Mouse (Mus musculus): Measurements from ENCODE around the gene Nav3.
A peak's percentile ranks its signal among the peaks of the same experiment; 100 is the strongest.

Gene Nav3

DNA sequence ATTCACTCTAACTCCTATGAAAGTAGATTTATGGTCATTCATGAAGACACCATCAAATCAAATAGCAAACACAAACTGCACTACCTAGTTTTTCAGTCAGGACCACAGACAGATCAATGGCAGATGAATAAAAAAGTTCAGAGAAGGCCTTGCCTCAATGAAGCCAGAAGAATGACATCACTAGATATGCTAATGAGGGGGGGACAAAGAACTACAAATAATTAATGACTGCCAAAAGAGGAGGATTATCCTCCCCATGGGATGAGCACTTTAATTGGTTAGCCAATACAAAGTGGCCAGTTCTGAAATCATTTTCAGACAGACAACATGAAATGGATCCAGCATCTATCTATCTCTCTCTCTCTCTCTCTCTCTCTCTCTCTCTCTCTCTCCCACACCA, 652.6 kb downstream of the Nav3 start:
- DNase-seq (ENCODE audit: low spot score) = no peak

DNA sequence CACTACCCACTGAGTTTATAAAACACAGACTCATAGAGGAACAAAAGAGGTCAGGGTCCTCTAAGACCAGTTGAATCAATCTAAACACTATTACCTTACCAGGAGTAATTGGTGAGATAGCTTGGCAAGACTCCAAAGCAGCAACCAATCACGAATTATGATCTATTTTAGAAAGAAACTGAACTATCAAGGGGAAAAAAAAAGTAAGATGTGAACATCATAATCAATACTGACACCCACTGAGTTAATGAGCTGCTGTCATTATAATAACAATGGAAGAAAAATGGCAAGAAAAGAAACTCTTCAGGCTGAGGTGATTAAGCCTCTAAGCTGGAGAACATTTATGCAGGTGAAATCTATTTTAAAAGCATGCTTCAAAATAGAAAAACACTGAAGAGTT, 653.8 kb downstream of the Nav3 start:
- no peak for DNase-seq (ENCODE audit: low spot score)

DNA sequence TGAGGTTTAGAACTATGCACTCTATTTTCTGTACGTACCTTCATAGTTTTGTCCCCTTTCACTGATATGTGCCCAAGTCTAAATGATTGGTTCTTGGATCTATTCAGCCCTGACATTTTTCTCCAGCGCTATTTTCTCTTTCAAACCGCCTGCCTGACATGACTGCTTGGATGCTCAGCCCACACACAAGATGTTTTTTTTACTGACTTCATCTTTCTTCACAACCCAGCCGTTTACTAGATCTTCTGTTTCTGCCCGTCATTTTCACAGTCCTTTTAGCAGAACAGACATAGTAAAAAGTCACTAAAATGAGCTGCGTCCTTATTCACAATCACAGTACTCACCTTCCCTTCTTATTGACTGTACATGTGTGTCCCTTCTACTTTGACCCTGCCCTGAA, 656.8 kb downstream of the Nav3 start:
- DNase-seq (ENCODE audit: low spot score) = no peak

DNA sequence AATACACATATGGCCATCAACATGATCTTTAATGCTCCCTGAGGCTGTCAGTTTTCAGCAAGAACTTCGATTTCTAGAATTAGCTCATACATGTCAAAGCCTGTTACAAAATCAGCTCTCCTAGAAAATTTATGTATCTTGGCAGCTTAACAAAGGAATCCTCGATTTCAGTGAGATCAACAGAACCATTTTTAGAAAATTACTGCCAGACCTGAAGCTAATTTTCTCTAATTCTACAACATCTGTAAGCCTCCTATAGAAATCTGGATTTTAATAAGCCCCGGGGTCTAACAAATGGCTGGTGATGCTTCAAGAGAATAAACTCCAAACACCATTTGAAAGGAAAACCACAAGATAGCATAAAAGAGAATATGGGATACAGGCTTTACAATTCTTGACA, 659.0 kb downstream of the Nav3 start:
- DNase-seq (ENCODE audit: low spot score) = no peak

DNA sequence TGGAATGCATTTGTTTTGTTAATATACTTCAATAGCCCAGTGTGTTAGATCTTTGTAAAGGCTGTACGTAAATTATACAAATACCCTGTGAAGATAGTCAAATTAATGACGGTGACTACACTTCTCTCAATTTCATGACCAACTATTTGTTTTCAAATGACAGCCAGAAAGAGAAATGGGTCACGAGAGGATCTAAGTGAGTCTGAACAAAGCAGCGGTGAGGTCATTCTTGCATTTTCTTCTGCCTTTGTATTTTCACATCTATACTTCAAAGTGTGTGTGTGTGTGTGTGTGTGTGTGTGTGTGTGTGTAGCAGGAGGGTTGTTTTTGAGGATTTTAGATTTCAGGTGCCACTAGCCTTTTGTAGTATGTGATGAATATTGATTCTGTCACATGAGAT, 662.5 kb downstream of the Nav3 start:
- DNase-seq (ENCODE audit: low spot score) = no peak

DNA sequence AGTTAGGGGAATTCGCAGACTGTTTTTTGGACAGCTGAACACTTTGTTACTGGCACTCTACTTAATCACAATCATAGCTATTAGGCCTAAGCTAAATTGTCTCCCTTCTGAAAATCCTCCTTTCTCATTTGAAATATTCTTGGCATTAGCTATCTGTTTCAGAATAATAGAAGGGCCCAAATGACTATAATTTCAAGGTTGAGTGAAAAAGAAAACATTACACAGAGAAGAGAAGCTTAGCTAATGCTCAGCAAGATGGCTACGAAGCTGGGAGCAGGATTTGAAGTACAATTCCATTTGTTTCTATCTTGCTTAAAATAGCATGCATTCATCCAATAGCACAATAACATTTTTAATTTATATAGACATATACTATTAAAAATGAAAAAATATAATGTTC, 667.3 kb downstream of the Nav3 start:
- no peak for DNase-seq (ENCODE audit: low spot score)

DNA sequence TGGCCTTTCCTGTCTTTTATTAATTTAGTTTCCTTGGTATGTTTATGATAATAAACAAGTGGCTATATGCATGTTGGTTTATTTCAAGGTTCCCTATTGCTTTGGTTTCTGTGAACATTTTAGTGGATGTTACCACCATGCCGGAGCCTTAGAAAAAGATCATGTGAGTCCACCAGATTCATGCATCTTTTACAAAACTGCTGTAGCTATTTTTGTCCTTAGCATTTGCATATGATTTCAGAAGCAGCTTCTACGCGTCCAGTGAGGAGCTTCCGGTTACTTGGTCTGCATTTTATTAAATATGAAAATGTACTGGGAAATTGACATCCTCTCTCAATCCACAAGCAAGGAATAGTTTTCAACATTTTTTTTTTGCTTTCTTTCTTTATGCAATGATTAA, 676.9 kb downstream of the Nav3 start:
- no peak for DNase-seq (ENCODE audit: low spot score)

DNA sequence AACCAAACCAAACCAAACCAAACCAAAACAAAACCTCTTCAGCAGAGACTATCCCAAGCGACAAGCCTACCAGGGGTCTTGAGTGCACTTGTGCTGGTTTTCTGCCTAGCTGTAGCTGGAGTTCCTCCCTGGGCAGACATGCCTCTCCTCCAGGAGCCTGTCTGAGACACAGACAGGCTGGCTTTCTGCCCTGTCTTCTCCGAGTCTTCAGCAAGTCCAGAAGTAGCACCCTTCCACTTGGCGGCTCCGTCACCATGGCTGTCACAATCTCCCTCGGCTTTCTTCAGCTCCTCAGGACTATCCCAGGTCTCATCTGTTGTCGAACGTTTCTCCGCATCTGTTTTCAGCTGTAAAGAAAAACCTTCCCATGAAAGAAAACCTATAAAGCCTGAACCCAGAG, 686.9 kb downstream of the Nav3 start:
- no peak for DNase-seq (ENCODE audit: low spot score)

DNA sequence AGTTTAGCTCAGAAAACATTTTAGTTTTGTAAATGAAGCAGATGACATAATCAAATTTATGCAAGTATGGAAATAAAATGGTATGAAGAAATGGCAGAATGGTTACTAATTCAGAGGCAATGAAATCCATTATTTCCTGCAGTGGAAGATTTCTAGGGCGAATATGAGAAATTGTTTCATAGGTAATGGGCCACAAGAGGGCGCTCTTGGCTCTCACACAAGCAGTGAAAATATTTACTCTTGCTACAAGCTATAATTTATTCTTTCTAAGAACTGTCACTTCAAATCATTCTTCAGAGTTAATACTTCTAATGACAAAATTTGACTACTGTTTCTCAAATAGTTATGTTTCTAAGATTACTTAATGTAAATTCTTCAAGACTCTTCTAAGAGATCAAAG, 690.4 kb downstream of the Nav3 start:
- peak; percentile 34 for DNase-seq (ENCODE audit: low spot score)

DNA sequence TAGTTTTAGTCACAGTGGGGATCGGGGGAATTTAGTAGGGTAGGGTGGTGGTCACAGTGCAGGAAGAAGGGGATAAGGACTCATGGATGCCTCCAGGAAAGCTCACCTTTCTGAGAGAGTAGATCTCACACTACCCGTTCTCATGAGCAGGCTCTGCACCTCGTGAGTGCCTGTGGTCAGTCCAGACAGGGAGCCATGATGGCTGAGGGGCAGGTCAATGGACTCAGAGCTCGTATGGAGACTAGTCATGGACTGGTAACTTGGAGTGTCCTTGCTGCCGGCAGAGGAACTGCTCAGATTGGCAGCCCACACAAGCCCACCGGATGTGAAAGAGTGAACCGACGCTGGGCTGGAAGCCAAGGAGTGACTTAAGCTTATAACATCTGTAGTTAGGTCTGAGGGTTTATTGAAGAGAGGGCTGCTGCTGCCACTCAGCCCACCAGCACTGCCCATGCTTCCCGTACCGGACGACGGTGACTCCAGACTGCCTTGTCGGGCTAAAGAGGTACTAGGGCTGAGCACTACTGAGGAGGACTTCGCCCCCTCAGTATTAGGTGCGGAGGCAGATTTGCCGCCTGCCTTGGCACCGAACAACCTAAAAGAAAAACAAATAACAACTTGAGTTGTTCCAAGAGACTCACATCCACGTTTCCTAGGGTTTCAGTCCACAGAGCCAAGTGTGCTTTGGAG, 691.4 kb downstream of the Nav3 start:
- no peak for DNase-seq (ENCODE audit: low spot score)

DNA sequence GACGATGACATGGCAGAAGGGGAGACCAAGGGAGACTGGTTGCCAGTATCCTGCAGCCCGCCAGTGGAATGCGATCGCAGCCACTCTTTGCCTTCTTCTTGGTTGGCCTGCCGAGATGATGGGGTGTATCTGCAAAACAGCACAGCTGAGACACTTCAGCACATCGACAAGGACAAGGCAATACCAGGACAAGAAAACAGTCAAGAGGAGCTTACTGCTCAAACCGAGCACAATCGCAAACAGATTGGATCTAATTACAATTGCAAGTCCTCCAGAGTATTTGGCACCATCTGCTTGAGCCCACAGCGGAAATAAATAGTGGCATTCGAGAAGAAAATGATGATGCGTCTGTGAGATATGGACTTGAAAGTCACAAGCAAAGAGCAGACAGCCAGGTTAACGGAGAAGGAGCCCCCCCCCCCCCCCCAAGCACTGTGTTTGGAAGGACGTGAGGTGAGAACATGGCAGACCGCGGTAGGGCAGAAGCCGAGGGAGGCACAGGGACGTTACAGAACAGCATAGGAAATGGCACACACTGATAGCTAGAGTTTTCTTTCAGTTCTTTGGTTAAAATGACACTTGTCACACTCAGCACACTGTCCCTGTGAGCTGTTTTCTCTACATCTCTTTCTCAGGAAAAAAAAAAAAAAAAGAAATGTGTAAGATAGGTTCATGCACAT, 696.9 kb downstream of the Nav3 start:
- no peak for DNase-seq (ENCODE audit: low spot score)

DNA sequence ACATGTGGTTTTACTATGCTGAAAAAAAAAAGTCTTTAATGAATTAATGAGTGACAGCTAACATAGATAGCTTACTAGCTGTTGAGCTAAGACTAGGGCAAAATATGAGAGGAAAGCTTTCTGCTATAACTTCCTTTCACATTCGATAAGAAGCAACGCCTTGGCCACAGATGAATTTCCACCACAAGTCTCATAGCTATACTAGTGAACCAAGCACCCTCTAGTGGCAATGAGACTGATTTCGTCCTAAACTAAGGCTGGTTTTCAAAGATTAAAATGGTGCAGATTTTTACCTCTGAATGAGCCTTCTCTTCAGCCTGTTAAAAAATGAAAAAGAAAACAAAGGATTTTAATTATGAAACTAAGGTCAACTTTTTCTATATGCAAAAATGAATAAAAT, 709.1 kb downstream of the Nav3 start:
- DNase-seq (ENCODE audit: low spot score) = no peak

DNA sequence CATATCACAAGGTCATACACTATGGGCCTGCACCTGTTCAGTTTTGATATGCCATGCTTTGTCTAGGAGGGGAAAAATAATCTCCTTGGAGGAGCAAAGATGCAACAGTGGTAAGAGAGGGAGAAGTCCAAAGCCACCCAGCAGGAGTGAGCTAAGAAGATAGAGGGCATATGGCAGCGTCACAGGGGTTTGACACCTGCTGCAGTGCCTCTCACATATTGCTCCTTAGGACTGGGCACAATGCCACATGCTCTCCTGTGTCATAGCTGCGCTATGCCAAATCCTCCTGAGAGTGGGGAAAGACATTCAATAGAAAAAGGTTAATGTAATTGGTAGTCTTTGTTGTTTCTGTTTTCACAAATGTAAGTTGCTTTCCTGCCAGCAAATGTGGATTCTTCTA, 714.3 kb downstream of the Nav3 start:
- DNase-seq (ENCODE audit: low spot score) = no peak

DNA sequence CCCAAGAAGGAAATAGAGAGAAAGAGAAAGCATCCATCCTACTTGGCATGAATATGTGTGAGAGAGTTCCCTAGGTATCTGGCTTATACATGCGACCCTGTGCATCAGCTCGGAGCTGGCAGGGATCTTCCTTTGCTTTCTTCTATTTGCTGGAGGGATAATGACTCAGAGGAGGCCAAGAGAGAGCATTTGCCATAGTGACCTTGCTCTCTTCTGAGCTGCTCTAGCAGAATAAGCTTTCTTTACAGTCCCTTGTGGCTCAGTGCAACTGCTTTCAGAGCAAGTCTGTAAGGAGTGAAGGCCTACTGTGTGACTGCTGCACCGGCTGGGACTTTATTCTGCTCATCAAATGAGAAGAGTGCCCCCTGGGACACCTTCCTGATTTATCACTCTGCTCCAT, 715.7 kb downstream of the Nav3 start:
- DNase-seq (ENCODE audit: low spot score) = no peak

DNA sequence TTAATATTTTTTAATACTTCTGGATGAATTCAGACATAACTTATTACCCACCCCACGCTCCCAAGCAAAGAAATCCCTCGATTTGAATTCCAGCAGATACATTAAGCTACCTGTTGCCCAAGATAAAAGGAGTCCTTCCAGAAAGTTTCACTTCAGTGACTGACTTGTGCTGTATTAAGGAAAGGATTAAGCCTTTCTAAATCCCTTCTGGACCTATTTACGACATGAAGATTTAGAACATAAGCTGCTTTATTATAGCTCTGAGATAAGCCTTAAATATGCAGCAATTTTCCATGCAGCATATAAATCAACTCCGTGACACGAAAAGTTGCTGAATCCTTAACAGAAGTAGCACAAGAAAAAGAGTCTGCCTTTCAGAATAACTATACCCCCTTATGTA, 732.4 kb downstream of the Nav3 start:
- no peak for DNase-seq (ENCODE audit: low spot score)

DNA sequence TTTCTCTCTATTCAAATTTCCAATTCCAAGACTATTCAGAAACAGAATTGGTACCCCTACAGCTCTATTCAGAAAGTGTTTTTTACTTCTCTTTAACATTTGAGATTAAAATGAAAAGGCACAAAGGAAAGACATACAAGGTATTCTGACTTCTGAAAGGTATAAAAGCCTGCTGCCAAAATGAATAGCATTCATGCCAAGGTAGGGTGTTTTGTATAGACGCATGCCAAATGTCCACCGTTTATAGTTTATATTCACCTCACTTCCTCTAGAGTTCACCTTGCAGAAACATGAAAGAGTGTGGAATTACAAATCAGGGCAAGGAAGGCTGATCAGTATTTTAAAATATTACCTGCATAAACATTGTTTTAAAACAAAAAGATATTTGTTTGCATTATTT, 737.2 kb downstream of the Nav3 start:
- no peak for DNase-seq (ENCODE audit: low spot score)

DNA sequence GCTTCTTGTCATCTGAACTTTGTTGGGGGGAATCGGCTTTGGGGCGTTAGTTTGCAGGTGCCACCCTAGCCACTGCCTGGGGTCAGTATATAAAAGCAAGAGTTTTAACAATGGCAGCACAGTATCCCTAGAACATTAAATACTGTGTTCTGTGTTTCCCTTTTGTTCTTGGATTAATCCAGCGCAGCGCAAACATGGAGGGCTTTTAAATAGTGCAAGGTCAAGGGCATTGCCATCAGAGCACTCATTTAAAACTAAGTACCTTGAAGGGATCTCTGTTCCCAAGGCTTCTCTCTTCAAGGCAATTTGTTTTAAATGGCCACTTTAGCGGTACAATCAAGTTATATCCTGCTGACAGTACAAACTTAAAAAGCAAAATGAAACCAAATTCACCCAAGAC, 737.6 kb downstream of the Nav3 start:
- DNase-seq (ENCODE audit: low spot score) = no peak

DNA sequence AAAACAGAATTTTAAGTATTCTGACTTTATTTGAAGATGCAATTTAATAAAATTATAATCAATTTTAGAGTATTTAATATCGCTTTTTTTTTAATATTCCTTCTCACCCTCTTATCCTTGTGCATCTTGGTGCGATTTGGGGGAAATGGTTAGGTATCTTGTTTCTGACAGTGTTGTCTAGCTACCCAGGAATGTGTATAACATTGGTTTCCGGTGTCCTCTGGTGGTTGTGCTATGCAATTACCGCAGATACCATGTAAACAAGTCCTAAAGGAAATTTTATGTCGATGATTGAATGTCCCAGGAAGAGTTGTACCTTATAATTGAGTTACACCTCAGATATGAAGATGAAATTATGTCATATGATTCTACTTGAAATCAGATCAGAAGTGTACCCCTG, 743.0 kb downstream of the Nav3 start:
- DNase-seq (ENCODE audit: low spot score) = no peak

DNA sequence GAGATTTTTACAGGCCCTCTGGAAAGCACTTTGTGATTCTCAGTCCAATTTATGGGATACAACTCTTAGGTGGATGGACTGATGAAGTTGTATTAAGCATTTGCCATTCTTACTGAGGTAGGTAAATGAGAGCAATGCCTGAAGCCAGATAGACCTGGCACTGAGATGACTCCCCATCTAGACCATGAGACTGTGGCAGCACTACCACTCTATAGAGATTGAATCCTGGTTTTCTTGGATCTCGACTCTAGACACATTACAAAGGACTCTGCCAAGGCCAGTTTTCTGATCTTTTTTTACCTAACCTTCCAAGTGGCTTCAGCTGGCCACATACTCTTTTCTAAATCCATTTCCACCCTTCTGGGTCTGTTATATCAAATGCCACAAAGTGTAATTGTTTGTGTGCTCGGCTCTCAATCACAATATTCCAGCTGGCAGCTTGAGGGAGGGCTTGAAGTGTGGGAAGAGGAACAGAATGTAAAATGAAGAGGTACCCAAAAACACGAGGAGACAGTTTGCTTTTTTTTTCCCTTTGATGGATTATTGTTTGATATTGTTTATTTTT, 756.2 kb downstream of the Nav3 start:
- no peak for DNase-seq (ENCODE audit: low spot score)

DNA sequence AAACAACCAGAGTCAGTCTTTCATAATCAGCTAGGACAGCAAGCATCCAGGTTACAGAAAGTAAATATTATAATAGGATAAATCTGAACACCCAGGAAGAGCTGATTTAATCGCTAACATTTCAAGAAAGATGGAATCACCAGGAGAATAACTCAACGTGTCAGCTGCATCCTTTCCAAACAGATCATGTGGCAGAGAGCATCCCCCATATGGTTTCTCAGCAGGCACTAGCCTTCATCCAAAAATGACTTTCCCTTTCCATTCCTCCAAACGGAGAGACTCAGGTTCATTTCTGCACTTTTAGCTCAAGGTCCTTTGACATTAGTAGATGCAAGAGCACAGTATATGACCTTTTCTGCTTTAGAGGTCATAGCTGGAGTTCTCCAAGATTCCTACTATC, 765.4 kb downstream of the Nav3 start:
- DNase-seq (ENCODE audit: low spot score) = no peak

DNA sequence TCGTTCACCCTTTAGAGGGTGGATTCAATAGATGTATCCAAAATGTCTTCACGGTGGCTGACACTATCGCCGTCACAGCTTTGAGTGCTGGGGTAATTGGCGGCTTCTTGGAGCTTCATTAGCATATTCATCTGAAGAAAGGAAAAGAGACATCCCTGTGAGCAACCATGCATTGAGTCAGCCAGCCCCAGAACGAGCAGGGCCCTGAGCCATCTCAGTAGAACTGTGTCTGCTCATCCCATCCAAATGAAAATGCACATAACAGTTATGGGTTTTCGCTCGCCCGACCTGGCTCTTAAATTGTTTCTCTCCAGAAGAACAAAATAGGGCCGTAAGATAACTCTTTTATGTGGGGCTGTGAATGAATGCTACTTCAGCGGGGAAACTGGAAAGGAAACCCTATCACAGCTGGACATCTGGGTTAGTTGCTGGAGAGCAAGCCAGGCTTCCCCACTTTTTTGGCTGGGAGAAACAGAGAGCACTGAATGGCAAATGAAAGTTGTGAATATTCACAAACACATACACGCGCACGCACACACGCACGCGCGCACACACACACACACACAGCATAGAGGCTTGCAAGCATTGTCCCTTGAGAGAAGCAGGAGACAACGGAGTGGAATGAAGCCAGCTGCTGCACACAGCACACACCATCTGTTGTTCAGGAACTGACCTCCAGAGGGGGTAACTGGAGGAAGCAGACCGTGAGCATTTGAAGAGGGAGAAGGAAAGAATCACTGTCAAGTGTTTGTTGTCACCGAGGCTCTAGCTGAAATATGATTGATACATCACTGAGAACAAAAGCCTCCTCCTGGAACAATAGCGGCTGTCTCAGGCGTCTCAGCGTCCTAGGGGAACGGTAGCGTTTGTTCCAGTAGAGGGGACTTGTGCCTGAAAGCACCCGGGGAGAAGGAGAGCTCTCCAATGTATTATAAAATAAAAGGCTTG, 771.6 kb downstream of the Nav3 start:
- DNase-seq (ENCODE audit: low spot score) = no peak

DNA sequence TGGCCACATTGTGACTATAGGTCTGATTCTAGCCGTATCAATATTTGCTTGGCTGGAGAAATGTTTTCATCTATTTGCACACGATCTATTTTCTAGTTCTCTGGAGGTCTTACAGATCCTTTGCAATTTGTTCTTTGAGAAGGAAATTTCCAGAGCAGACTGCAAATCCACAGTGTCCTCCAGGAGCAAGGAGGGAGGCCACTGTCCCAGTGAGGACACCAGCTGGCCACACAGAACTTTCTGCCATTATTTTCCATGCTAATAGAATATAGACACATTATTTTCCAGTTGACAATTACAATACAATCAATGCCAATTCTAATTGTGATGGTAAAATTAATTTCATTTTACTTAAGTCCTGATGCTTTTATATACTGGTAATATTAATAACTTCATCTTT, 783.1 kb downstream of the Nav3 start:
- DNase-seq (ENCODE audit: low spot score) = no peak

DNA sequence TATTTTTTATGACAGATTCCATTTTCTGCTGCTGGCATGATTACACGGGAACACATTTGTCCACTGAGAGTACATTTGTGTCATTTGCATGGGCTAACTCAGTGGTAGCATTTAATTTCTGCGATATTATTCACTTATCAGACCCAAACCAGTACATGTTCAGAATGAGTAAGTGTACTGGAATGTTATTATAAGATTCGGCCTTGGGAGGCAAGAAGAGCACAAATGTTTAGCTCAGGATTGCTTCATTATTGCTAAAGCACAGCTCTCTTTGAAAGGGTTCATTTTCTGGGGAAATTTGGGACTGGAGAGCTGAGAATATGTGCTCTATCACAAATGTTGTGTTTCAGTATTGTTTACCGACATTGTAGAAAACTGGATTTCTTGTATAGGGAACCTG, 788.6 kb downstream of the Nav3 start:
- no peak for DNase-seq (ENCODE audit: low spot score)
